Mouse (Mus musculus): Measurements from ENCODE around the gene Rbm14.

DNA sequence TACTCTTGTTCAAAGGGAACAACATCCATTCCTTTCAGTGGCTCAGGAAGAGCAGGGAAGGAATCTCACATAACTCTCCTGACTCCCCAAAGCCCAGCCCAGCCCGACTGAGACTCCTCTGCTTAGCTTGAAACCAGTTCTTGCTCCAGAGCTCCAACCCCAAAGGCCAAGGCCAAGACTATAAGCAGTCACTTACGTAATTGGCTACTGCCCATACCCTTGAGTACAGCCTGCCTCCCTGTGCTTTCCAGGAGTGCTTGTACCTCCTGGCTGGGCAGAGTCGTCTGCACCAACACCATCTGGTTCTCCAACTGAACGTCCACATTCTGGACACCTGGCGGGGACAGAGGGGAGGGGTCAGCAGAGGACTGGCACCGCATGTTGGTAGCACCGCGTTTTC is 22.5 kb upstream of the Rbm14 start:
- TF ChIP-seq GATA1 (IDR thresholded peaks at IDR 0.05; ENCODE audit: borderline replicate concordance, low read length) (no peak), FLI1 (IDR thresholded peaks at IDR 0.05; ENCODE audit: low read length) (no peak)

All from megakaryocyte, embryonic 14.5 days (primary cell).